11 mouse cellular contexts compared by ENCODE assay signal in genomic region chr8:119810127-119810868, GRCm38 (mm10). TPM values are rescaled to one million over a fixed set of nuclear protein-coding genes. Genes with fewer than 3 reads are reported as not detected.
A peak's percentile ranks its signal among the peaks of the same experiment; 100 is the strongest.
DNase-seq lines count a peak whose midpoint lies in the region; ATAC-seq lines count a peak whose summit lies in the region.
"Had no signal": no experiment of that assay in that cellular context is flagged by ENCODE, and none has a peak within 500 bp of the region (broad histone marks: within the 10 kb centered on the region; RNA-seq: fewer than 3 reads in every experiment).

No protein-coding gene starts in this region.

- peaks cover 5% of the 10 kb centered on the region; the same call in 1 of the 2 replicates for H3K4me1 ChIP-seq in hindbrain, embryonic 11.5 days (replicated peaks; ENCODE audit: control insufficient read depth, insufficient read depth, low read length)
- H3K4me1 ChIP-seq in midbrain, embryonic 14.5 days (ENCODE audit: control insufficient read depth, insufficient read depth, low read length): peaks cover 22% of the 10 kb centered on the region

- DNase-seq in right cerebral cortex, adult 18-20 months: peak; percentile 54
- no peak for DNase-seq in right cerebral cortex, postnatal 36 days (ENCODE audit: low spot score in 2 of 2)
- DNase-seq in hindbrain, embryonic 11.5 days (ENCODE audit: low spot score): peak; percentile 54
- peak; percentile 74 for DNase-seq in midbrain, embryonic 14.5 days
- no peak for DNase-seq in lung, adult 18-20 months
- no peak for DNase-seq in spleen, postnatal 14 days (ENCODE audit: low spot score in 2 of 2)
- DNase-seq in T-cell, adult 2 months (ENCODE audit: low spot score): no peak
- DNase-seq: cerebellum, adult 8-10 months; kidney, adult 11 months; thymus, postnatal 14 days had no signal

- peak; percentile 58 for ATAC-seq in hindbrain, embryonic 11.5 days (ENCODE audit: low FRiP score)
- peak; percentile 54; the same call in 1 of the 2 replicates for ATAC-seq in midbrain, embryonic 14.5 days (ENCODE audit: low FRiP score, low TSS enrichment)

- 53% methylated on average over 20 of the region's 23 CpGs for WGBS in hindbrain, embryonic 11.5 days
- 38% methylated on average over 23 of the region's 23 CpGs for whole genome bisulfite sequencing in midbrain, embryonic 14.5 days

- H3K27ac ChIP-seq in hindbrain, embryonic 11.5 days (ENCODE audit: low read depth, low read length): peak overlapping the region; percentile 60
- peak overlapping the region; percentile 55 for H3K27ac ChIP-seq in midbrain, embryonic 14.5 days (replicated peaks; ENCODE audit: low read depth, low read length)
- H3K27ac ChIP-seq: liver, embryonic 15.5 days had no signal

- H3K36me3 ChIP-seq in hindbrain, embryonic 11.5 days (ENCODE audit: control insufficient read depth, insufficient read depth, low read length): 0 out of 2 replicates have a peak, but pooled peaks cover 2% of the 10 kb centered on the region
- peaks cover 14% of the 10 kb centered on the region for H3K36me3 ChIP-seq in midbrain, embryonic 14.5 days (ENCODE audit: control insufficient read depth, insufficient read depth, low read length)

- no peaks in the 10 kb centered on the region for H3K27me3 ChIP-seq in hindbrain, embryonic 11.5 days (ENCODE audit: control insufficient read depth, insufficient read depth, low read length)
- H3K27me3 ChIP-seq in midbrain, embryonic 14.5 days (ENCODE audit: control insufficient read depth, insufficient read depth, low read length): no peaks in the 10 kb centered on the region
- H3K27me3 ChIP-seq: liver, embryonic 15.5 days had no signal

- H3K9me3 ChIP-seq in hindbrain, embryonic 11.5 days (ENCODE audit: control insufficient read depth, low read length): no peaks in the 10 kb centered on the region
- H3K9me3 ChIP-seq in midbrain, embryonic 14.5 days (ENCODE audit: control insufficient read depth, low read length): no peaks in the 10 kb centered on the region
- H3K9me3 ChIP-seq: liver, embryonic 15.5 days had no signal

- no peak overlapping the region for H3K4me2 ChIP-seq in hindbrain, embryonic 11.5 days (replicated peaks; ENCODE audit: low read depth, low read length)
- H3K4me2 ChIP-seq in midbrain, embryonic 14.5 days (ENCODE audit: low read length): peak overlapping the region; percentile 8; the same call in 1 of the 2 replicates
- H3K4me2 ChIP-seq: liver, embryonic 15.5 days had no signal

- H3K9ac ChIP-seq in hindbrain, embryonic 11.5 days (ENCODE audit: low read depth, low read length): no peak overlapping the region
- H3K9ac ChIP-seq in midbrain, embryonic 14.5 days (replicated peaks; ENCODE audit: low read length): no peak overlapping the region
- H3K9ac ChIP-seq: liver, embryonic 15.5 days had no signal

- no peak overlapping the region for H3K4me3 ChIP-seq in hindbrain, embryonic 11.5 days (ENCODE audit: low read depth, low read length)
- no peak overlapping the region for H3K4me3 ChIP-seq in midbrain, embryonic 14.5 days (replicated peaks; ENCODE audit: low read depth, low read length)
- H3K4me3 ChIP-seq: liver, embryonic 15.5 days had no signal

RNA-seq across cellular contexts. Expression of gene Cotl1, which starts 30.0 kb away (rescaled TPM):
- polyA plus RNA-seq in hindbrain, embryonic 11.5 days (2014; fragmentation: Nextera tagmentation; extraction: Ambion mirVana): 458 and 496 TPM in 2 replicates
- polyA plus RNA-seq in midbrain, embryonic 14.5 days (2014; fragmentation: Nextera tagmentation; extraction: Ambion mirVana): 291 and 381 TPM in 2 replicates

RNA-seq across cellular contexts. Expression of gene Tldc1, which starts 32.1 kb away (rescaled TPM):
- polyA plus RNA-seq in hindbrain, embryonic 11.5 days (2014; fragmentation: Nextera tagmentation; extraction: Ambion mirVana): 7.8 and 8.5 TPM in 2 replicates
- 5.8 and 6.3 TPM in 2 replicates for polyA plus RNA-seq in midbrain, embryonic 14.5 days (2014; fragmentation: Nextera tagmentation; extraction: Ambion mirVana)

RNA-seq across cellular contexts. Expression of gene Klhl36, which starts 51.8 kb away (rescaled TPM):
- polyA plus RNA-seq in hindbrain, embryonic 11.5 days (2014; fragmentation: Nextera tagmentation; extraction: Ambion mirVana): 9.2 and 9.3 TPM in 2 replicates
- polyA plus RNA-seq in midbrain, embryonic 14.5 days (2014; fragmentation: Nextera tagmentation; extraction: Ambion mirVana): 14.0 and 18.1 TPM in 2 replicates

Comparison
In these comparisons a context has a peak if more than half of its experiments do, and no peak if none do; other contexts are left out.
1. DNase-seq: peak in right cerebral cortex, adult 18-20 months (single experiment), hindbrain, embryonic 11.5 days (single experiment) and midbrain, embryonic 14.5 days (single experiment); none in right cerebral cortex, postnatal 36 days (0 of 2), lung, adult 18-20 months (0 of 2), spleen, postnatal 14 days (0 of 2) and T-cell, adult 2 months (single experiment).